Mouse (Mus musculus): ENCODE results near the gene Slc6a6. TPM values are rescaled to one million over a fixed set of nuclear protein-coding genes. Genes with fewer than 3 reads are reported as not detected.

The Slc6a6 gene
- polyA plus RNA-seq, 1 experiment from 2014 or later, result 47.7 TPM

- Histone ChIP-seq H3K9ac (ENCODE audit: low read length) (no peak overlapping the region), H3K36me3 (ENCODE audit: control insufficient read depth, insufficient read depth, low read length) (no peaks in the 10 kb centered on the region), H3K9me3 (ENCODE audit: control insufficient read depth, low read length) (no peaks in the 10 kb centered on the region), H3K4me1 (ENCODE audit: control insufficient read depth, insufficient read depth, low read length) (no peaks in the 10 kb centered on the region), H3K27ac (ENCODE audit: low read depth, low read length) (no peak overlapping the region), H3K4me2 (ENCODE audit: low read depth) (no peak overlapping the region), H3K27me3 (ENCODE audit: control insufficient read depth, insufficient read depth, low read length) (no peaks in the 10 kb centered on the region), H3K4me3 (ENCODE audit: low read depth, low read length) (no peak overlapping the region)
- DNase-seq (ENCODE audit: low spot score), result no peak
- ATAC-seq (ENCODE audit: insufficient read depth, low FRiP score, low TSS enrichment), result no peak
- 78% methylated on average over 9 of the region's 9 CpGs for WGBS
Measured at GRCm38 (mm10) chr6:91647385-91647791, 36.5 kb upstream of the Slc6a6 start.

DNA sequence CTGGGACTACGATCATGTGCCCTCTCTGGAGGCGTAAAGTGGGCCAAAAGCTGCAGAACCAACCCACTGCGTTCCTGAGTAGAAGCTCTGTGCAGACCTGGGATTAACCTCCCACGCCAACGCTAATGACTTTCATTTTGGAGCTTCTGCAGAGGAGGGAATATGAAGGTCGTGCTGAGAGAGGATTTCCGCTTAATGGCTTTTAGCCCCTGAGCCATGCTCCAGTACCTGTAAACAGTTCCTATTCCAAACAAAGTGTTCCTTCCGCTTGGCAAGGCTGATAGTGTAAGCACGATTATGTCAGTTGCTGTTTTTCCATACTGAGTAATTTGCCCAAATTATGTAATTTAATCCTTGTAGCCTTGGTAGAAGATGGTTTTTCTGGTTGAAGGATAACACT is 33.6 kb upstream of the Slc6a6 start:
- Histone ChIP-seq H3K4me1 (ENCODE audit: control insufficient read depth, insufficient read depth, low read length) (no peaks in the 10 kb centered on the region), H3K9me3 (ENCODE audit: control insufficient read depth, low read length) (no peaks in the 10 kb centered on the region), H3K27me3 (ENCODE audit: control insufficient read depth, insufficient read depth, low read length) (no peaks in the 10 kb centered on the region), H3K36me3 (ENCODE audit: control insufficient read depth, insufficient read depth, low read length) (no peaks in the 10 kb centered on the region), H3K27ac (ENCODE audit: low read depth, low read length) (no peak overlapping the region), H3K9ac (ENCODE audit: low read length) (no peak overlapping the region), H3K4me3 (ENCODE audit: low read depth, low read length) (no peak overlapping the region), H3K4me2 (ENCODE audit: low read depth) (no peak overlapping the region)
- WGBS, result 87% methylated on average over 9 of the region's 9 CpGs
- no peak for DNase-seq (ENCODE audit: low spot score)
- ATAC-seq (ENCODE audit: insufficient read depth, low FRiP score, low TSS enrichment), result no peak

- H3K9ac ChIP-seq (ENCODE audit: low read length), result no peak overlapping the region
- no peak overlapping the region for H3K4me3 ChIP-seq (ENCODE audit: low read depth, low read length)
- no peaks in the 10 kb centered on the region for H3K4me1 ChIP-seq (ENCODE audit: control insufficient read depth, insufficient read depth, low read length)
- no peak for ATAC-seq (ENCODE audit: insufficient read depth, low FRiP score, low TSS enrichment)
- H3K4me2 ChIP-seq (ENCODE audit: low read depth), result no peak overlapping the region
- H3K36me3 ChIP-seq (ENCODE audit: control insufficient read depth, insufficient read depth, low read length), result no peaks in the 10 kb centered on the region
- DNase-seq (ENCODE audit: low spot score), result no peak
- no peak overlapping the region for H3K27ac ChIP-seq (ENCODE audit: low read depth, low read length)
- H3K9me3 ChIP-seq (ENCODE audit: control insufficient read depth, low read length), result no peaks in the 10 kb centered on the region
- no peaks in the 10 kb centered on the region for H3K27me3 ChIP-seq (ENCODE audit: control insufficient read depth, insufficient read depth, low read length)
- WGBS, result 78% methylated on average over 3 of the region's 3 CpGs
Measured at GRCm38 (mm10) chr6:91652296-91652695, 31.6 kb upstream of the Slc6a6 start.

- H3K4me2 ChIP-seq (ENCODE audit: low read depth), result no peak overlapping the region
- ATAC-seq (ENCODE audit: insufficient read depth, low FRiP score, low TSS enrichment) (no peak), DNase-seq (ENCODE audit: low spot score) (no peak)
- H3K27ac ChIP-seq (ENCODE audit: low read depth, low read length), result no peak overlapping the region
- no peaks in the 10 kb centered on the region for H3K36me3 ChIP-seq (ENCODE audit: control insufficient read depth, insufficient read depth, low read length)
- no peak overlapping the region for H3K9ac ChIP-seq (ENCODE audit: low read length)
- H3K27me3 ChIP-seq (ENCODE audit: control insufficient read depth, insufficient read depth, low read length), result no peaks in the 10 kb centered on the region
- no peaks in the 10 kb centered on the region for H3K9me3 ChIP-seq (ENCODE audit: control insufficient read depth, low read length)
- no peak overlapping the region for H3K4me3 ChIP-seq (ENCODE audit: low read depth, low read length)
- H3K4me1 ChIP-seq (ENCODE audit: control insufficient read depth, insufficient read depth, low read length), result no peaks in the 10 kb centered on the region
- WGBS, result 43% methylated on average over 3 of the region's 3 CpGs
Measured at GRCm38 (mm10) chr6:91655244-91655643, 28.6 kb upstream of the Slc6a6 start.

DNA sequence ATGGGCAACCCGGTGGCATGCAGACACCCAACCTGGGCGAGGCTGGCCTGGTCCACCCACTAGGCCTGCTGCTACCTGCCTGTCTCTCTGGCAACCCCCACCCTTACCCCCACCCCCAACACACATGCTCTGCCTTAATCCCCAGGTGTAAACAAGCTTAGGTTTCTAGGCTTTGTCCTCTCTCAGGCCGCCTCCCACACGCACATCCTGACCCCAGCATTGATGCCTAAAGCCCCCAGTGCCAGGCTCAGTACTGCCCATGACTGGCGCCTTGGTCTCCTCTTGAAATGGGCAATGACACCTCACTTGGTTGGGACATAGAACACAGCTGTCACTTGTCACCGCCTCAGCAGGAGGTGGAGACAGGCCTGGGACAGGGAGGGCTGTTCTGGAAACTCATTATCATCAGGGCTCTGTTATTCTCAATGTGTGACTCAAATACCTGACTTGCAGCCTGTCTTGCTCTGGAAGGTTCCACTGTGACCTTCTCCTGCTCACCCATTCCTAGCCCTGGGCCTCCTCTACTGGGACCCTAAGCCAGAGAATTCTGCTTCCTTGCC is 27.9 kb upstream of the Slc6a6 start:
- no peaks in the 10 kb centered on the region for H3K9me3 ChIP-seq (ENCODE audit: control insufficient read depth, low read length)
- no peaks in the 10 kb centered on the region for H3K36me3 ChIP-seq (ENCODE audit: control insufficient read depth, insufficient read depth, low read length)
- 61% methylated on average over 6 of the region's 6 CpGs for WGBS
- ATAC-seq (ENCODE audit: insufficient read depth, low FRiP score, low TSS enrichment) (no peak), DNase-seq (ENCODE audit: low spot score) (no peak)
- no peaks in the 10 kb centered on the region for H3K27me3 ChIP-seq (ENCODE audit: control insufficient read depth, insufficient read depth, low read length)
- H3K9ac ChIP-seq (ENCODE audit: low read length), result no peak overlapping the region
- H3K4me3 ChIP-seq (ENCODE audit: low read depth, low read length), result no peak overlapping the region
- H3K4me2 ChIP-seq (ENCODE audit: low read depth), result no peak overlapping the region
- no peaks in the 10 kb centered on the region for H3K4me1 ChIP-seq (ENCODE audit: control insufficient read depth, insufficient read depth, low read length)
- no peak overlapping the region for H3K27ac ChIP-seq (ENCODE audit: low read depth, low read length)

DNA sequence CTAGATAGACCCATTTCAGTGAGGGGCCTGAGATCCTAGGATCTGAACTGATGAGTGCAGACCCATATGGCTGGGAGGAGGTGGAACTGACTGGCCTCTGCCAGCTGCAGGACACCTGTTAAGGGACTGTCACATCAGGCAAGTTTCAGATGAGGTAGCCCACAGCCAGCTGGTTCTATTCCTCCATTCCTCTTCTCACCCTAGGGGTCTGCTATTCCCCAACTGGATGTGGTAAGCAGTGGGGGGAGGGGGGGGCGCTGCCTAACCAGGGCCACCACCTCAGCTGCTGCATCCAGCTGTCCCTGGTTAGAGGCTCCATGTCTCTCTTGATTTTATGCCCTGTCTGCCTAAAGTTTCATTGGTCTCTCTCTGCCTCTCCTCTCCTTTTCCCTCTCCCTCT is 25.6 kb upstream of the Slc6a6 start:
- H3K27me3 ChIP-seq (ENCODE audit: control insufficient read depth, insufficient read depth, low read length), result no peaks in the 10 kb centered on the region
- H3K9me3 ChIP-seq (ENCODE audit: control insufficient read depth, low read length), result no peaks in the 10 kb centered on the region
- WGBS, result 31% methylated on average over 1 of the region's 1 CpGs
- H3K4me2 ChIP-seq (ENCODE audit: low read depth), result no peak overlapping the region
- H3K27ac ChIP-seq (ENCODE audit: low read depth, low read length), result no peak overlapping the region
- DNase-seq (ENCODE audit: low spot score) (no peak), ATAC-seq (ENCODE audit: insufficient read depth, low FRiP score, low TSS enrichment) (no peak)
- H3K4me3 ChIP-seq (ENCODE audit: low read depth, low read length), result no peak overlapping the region
- no peak overlapping the region for H3K9ac ChIP-seq (ENCODE audit: low read length)
- H3K4me1 ChIP-seq (ENCODE audit: control insufficient read depth, insufficient read depth, low read length), result no peaks in the 10 kb centered on the region
- H3K36me3 ChIP-seq (ENCODE audit: control insufficient read depth, insufficient read depth, low read length), result no peaks in the 10 kb centered on the region

DNA sequence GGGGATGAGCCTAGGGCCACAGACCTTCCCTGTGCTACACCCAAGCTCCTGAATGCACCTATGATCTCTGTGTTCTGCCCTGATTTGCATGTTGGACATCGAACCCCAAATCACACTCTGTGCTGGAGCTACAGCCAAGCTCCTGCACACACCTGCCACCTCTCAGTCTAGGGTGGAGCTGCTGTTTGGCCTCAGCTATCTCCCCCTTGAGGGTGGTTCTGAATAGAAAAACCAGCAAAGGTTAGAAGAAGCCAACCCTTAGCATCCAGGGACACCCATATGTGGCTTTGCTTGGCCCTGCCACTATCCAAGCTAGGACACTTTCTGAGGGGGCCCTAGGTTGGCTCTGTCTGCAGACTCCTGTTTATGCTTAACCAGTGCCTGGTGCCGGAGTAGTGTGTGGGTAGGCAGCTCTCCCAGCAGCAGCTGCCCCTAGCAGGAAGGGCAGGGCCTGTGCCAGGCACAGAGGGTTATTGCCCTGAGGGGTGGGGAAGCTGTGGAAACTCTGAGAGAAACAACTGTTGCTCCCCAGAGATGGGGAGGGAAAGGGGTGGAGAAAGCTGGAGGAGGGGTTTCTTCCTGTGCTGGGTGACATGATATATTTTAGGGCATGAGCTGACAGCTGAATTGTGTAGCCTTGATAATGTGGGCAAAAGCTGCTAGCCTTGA is 23.9 kb upstream of the Slc6a6 start:
- H3K27me3 ChIP-seq (ENCODE audit: control insufficient read depth, insufficient read depth, low read length), result no peaks in the 10 kb centered on the region
- WGBS, result 53% methylated on average over 2 of the region's 2 CpGs
- no peak for ATAC-seq (ENCODE audit: insufficient read depth, low FRiP score, low TSS enrichment)

DNA sequence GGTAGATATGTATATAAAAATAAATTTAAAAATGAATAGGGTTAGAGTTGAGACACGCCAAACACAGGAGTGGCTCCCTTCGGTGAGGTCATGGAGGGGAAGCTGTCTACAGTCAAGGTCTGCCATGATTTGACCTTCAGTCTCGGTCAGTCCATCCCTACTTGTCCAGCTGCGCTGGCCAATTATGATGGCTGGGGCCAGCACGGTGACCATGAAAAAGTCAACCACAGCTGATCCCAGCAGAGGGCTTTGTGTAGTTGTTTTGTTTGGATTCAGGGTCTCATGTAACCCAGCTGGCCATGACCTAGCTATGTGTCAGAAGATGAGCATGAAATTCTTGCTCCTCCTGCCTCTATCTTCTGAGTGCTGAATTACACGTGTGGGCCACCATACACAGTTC is 21.6 kb upstream of the Slc6a6 start:
- Histone ChIP-seq H3K4me2 (ENCODE audit: low read depth) (no peak overlapping the region), H3K4me3 (ENCODE audit: low read depth, low read length) (no peak overlapping the region), H3K9me3 (ENCODE audit: control insufficient read depth, low read length) (no peaks in the 10 kb centered on the region), H3K9ac (ENCODE audit: low read length) (no peak overlapping the region), H3K4me1 (ENCODE audit: control insufficient read depth, insufficient read depth, low read length) (no peaks in the 10 kb centered on the region), H3K27ac (ENCODE audit: low read depth, low read length) (no peak overlapping the region), H3K27me3 (ENCODE audit: control insufficient read depth, insufficient read depth, low read length) (no peaks in the 10 kb centered on the region), H3K36me3 (ENCODE audit: control insufficient read depth, insufficient read depth, low read length) (no peaks in the 10 kb centered on the region)
- ATAC-seq (ENCODE audit: insufficient read depth, low FRiP score, low TSS enrichment), result no peak
- WGBS, result 76% methylated on average over 6 of the region's 6 CpGs
- DNase-seq (ENCODE audit: low spot score), result no peak

More for the DNA sequence above, 23.9 kb upstream of the Slc6a6 start:
- Histone ChIP-seq H3K27ac (ENCODE audit: low read depth, low read length) (no peak overlapping the region), H3K4me3 (ENCODE audit: low read depth, low read length) (no peak overlapping the region), H3K4me2 (ENCODE audit: low read depth) (no peak overlapping the region), H3K9ac (ENCODE audit: low read length) (no peak overlapping the region), H3K36me3 (ENCODE audit: control insufficient read depth, insufficient read depth, low read length) (no peaks in the 10 kb centered on the region), H3K9me3 (ENCODE audit: control insufficient read depth, low read length) (no peaks in the 10 kb centered on the region), H3K4me1 (ENCODE audit: control insufficient read depth, insufficient read depth, low read length) (no peaks in the 10 kb centered on the region)
- no peak for DNase-seq (ENCODE audit: low spot score)

DNA sequence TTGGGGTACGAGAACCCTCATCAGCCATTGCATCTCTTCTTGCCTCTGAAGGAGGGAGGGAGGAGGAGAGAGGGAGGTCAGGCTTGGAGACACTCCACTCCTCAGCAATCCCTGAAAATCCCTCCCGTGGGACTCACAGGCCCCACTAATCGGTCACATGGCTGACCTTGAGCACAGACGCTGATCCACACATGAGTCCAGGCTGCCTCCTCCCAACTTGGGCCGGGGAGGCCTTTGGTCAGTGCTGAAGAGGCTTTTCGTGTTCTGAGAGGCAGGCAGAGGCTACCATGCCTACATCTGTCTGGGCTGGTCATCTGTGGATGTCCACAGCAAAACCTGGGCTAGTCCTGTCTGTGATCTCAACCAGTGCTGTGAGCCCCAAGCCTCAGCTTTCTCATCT is 20.2 kb upstream of the Slc6a6 start:
- H3K27ac ChIP-seq (ENCODE audit: low read depth, low read length), result no peak overlapping the region
- H3K9ac ChIP-seq (ENCODE audit: low read length), result no peak overlapping the region
- H3K4me2 ChIP-seq (ENCODE audit: low read depth), result no peak overlapping the region
- H3K4me1 ChIP-seq (ENCODE audit: control insufficient read depth, insufficient read depth, low read length), result no peaks in the 10 kb centered on the region
- DNase-seq (ENCODE audit: low spot score) (no peak), ATAC-seq (ENCODE audit: insufficient read depth, low FRiP score, low TSS enrichment) (no peak)
- H3K4me3 ChIP-seq (ENCODE audit: low read depth, low read length), result no peak overlapping the region
- WGBS, result 76% methylated on average over 6 of the region's 6 CpGs
- H3K36me3 ChIP-seq (ENCODE audit: control insufficient read depth, insufficient read depth, low read length), result no peaks in the 10 kb centered on the region
- no peaks in the 10 kb centered on the region for H3K9me3 ChIP-seq (ENCODE audit: control insufficient read depth, low read length)
- H3K27me3 ChIP-seq (ENCODE audit: control insufficient read depth, insufficient read depth, low read length), result no peaks in the 10 kb centered on the region

All from neural tube, embryonic 11.5 days (tissue).